Mouse (Mus musculus): ENCODE data around the gene Rhbdd1. TPM values are rescaled to one million over a fixed set of nuclear protein-coding genes. Genes with fewer than 3 reads are reported as not detected.

The Rhbdd1 gene
- polyA plus RNA-seq, 1 experiment from 2014 or later: 12.5 TPM

DNA sequence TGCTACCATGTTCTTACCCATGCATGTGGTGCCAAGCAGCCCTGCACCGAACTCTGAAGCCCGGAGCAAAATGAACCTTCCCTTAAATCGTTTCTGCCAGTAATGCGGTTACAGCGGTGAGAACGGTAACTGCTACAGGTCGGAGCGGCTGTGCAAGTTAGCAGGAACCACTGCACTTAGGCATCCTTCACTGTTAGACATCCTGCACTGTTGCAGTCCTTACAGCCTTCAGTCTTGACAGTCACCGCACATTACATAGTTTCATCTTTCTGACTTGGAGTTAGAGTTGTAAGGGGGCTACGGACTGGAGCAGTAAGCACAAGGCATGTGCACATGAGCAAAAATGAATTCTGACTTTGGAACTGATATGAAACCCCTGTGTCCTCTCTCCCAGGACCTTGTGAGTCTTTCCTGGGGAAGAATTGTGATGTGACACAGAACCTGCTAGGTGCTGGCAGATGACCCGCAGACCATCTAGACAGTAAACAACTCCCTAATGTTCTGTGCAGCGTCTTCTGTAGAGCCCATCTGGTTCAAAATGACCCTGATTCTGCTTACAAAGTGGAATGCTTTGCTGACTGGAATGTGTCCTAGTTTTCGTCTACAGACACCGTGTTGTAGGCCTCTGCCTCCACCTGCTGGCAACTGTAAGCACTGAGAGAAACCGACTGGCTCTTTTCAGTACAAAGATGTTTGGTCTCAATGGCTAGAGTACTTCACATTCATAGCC lies 116.8 kb downstream of the Rhbdd1 start:
- Histone ChIP-seq H3K9me3 (ENCODE audit: control insufficient read depth, low read length) (no peaks in the 10 kb centered on the region), H3K4me1 (replicated peaks; ENCODE audit: control insufficient read depth, insufficient read depth, low read length) (peaks cover 11% of the 10 kb centered on the region), H3K4me2 (ENCODE audit: low read depth, low read length) (no peak overlapping the region), H3K4me3 (ENCODE audit: low read length) (no peak overlapping the region), H3K9ac (ENCODE audit: low read length) (no peak overlapping the region), H3K36me3 (ENCODE audit: control insufficient read depth, insufficient read depth, low read length) (no peaks in the 10 kb centered on the region), H3K27me3 (ENCODE audit: control insufficient read depth, insufficient read depth, low read depth, low read length) (no peaks in the 10 kb centered on the region), H3K27ac (ENCODE audit: low read length) (no peak overlapping the region)
- ATAC-seq (ENCODE audit: low read depth): peak; percentile 66
- 55% methylated on average over 15 of the region's 15 CpGs for WGBS

DNA sequence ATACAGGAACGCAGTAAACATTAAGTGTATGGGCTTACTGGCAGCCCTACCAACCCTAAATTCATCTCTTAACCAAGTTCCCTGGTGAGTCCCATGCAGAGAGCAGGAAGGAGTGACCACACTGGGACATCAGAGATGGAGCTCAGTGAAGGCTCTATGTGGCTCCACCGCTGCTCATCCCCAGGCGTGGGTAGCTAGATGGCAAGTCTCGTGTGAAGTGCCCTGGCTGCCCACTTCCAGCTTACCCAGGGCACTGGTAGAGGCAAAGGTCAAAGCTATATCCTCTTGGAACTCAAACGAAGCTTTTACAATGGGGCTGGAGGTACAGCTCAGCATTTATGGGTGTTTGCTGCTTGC lies 117.4 kb downstream of the Rhbdd1 start:
- Histone ChIP-seq H3K4me1 (replicated peaks; ENCODE audit: control insufficient read depth, insufficient read depth, low read length) (peaks cover 7% of the 10 kb centered on the region), H3K27ac (ENCODE audit: low read length) (no peak overlapping the region), H3K4me2 (ENCODE audit: low read depth, low read length) (no peak overlapping the region), H3K4me3 (ENCODE audit: low read length) (no peak overlapping the region), H3K9ac (ENCODE audit: low read length) (no peak overlapping the region), H3K36me3 (ENCODE audit: control insufficient read depth, insufficient read depth, low read length) (no peaks in the 10 kb centered on the region), H3K9me3 (ENCODE audit: control insufficient read depth, low read length) (no peaks in the 10 kb centered on the region), H3K27me3 (ENCODE audit: control insufficient read depth, insufficient read depth, low read depth, low read length) (no peaks in the 10 kb centered on the region)
- WGBS: 67% methylated on average over 5 of the region's 5 CpGs
- no peak for ATAC-seq (ENCODE audit: low read depth)

DNA sequence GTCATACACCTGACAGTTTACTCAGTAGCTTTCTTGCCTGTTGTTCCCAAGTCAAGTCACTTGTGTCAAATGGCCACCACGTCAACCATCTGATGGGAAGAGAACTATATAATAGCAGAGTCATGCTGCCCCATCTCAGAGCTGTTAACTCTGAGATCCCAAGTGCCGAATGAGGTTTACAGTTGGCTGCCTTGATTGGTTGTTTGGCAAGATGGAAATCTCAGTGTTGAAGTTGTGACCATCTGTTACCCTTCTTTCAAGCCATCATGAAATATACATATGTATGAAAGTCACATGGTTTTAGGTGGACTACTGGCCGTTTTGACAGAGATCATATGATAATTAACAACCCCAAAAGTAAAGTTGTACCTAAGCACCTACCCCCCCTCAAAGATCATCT lies 121.0 kb downstream of the Rhbdd1 start:
- no peak overlapping the region for H3K27ac ChIP-seq (ENCODE audit: low read length)
- H3K36me3 ChIP-seq (ENCODE audit: control insufficient read depth, insufficient read depth, low read length): no peaks in the 10 kb centered on the region
- H3K4me1 ChIP-seq (replicated peaks; ENCODE audit: control insufficient read depth, insufficient read depth, low read length): 0 out of 2 replicates have a peak, but pooled peaks cover 2% of the 10 kb centered on the region
- no peak overlapping the region for H3K4me2 ChIP-seq (ENCODE audit: low read depth, low read length)
- H3K9me3 ChIP-seq (ENCODE audit: control insufficient read depth, low read length): no peaks in the 10 kb centered on the region
- no peak for ATAC-seq (ENCODE audit: low read depth)
- no peak overlapping the region for H3K4me3 ChIP-seq (ENCODE audit: low read length)
- H3K9ac ChIP-seq (ENCODE audit: low read length): no peak overlapping the region
- no peaks in the 10 kb centered on the region for H3K27me3 ChIP-seq (ENCODE audit: control insufficient read depth, insufficient read depth, low read depth, low read length)
- WGBS: 82% methylated on average over 3 of the region's 3 CpGs

DNA sequence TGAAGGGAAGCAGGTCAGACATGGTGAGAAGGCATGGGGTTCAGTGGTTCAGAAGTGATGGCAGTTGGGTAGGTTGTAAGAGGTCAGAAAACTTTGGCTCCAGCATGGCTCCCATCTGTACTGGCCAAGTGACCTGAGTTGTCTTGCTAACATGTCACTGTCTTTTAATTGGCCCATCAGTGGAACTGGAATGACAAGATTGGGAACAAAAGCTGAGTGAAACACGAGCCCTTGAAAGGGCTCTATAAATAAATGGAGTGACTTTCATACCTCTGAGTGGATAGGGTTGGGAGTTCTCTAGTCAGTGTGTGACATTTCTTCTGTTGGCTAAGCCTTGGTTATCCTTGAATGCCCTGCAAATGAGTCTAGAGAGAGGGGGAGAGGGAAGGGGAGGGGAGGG lies 123.9 kb downstream of the Rhbdd1 start:
- Histone ChIP-seq H3K9me3 (ENCODE audit: control insufficient read depth, low read length) (no peaks in the 10 kb centered on the region), H3K27me3 (ENCODE audit: control insufficient read depth, insufficient read depth, low read depth, low read length) (no peaks in the 10 kb centered on the region), H3K4me2 (ENCODE audit: low read depth, low read length) (no peak overlapping the region), H3K36me3 (ENCODE audit: control insufficient read depth, insufficient read depth, low read length) (no peaks in the 10 kb centered on the region), H3K4me3 (ENCODE audit: low read length) (no peak overlapping the region), H3K9ac (ENCODE audit: low read length) (no peak overlapping the region), H3K4me1 (replicated peaks; ENCODE audit: control insufficient read depth, insufficient read depth, low read length) (no peaks in the 10 kb centered on the region), H3K27ac (ENCODE audit: low read length) (no peak overlapping the region)
- WGBS: 33% methylated on average over 1 of the region's 1 CpGs
- ATAC-seq (ENCODE audit: low read depth): no peak

DNA sequence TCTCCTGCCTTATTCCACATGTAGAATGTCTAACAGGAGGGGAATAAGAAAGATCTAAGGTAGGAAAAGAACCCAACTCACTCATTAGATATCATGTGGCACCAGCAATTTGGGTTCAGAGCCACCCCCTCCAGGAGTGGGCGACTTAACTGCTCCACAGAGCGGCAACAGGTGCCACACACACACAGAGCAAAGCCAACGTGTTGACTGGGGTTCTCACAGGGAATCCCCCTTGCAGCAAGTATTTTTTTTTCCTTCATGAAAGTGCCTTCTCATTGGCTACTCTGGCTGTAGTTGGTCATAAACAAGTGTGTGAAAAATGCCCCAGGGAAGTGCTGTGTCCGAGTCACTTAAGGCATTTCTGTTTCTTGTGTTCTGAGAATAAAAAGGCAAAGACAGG lies 127.3 kb downstream of the Rhbdd1 start:
- H3K4me1 ChIP-seq (replicated peaks; ENCODE audit: control insufficient read depth, insufficient read depth, low read length): 0 out of 2 replicates have a peak, but pooled peaks cover 2% of the 10 kb centered on the region
- no peak overlapping the region for H3K27ac ChIP-seq (ENCODE audit: low read length)
- ATAC-seq (ENCODE audit: low read depth): no peak
- H3K27me3 ChIP-seq (ENCODE audit: control insufficient read depth, insufficient read depth, low read depth, low read length): no peaks in the 10 kb centered on the region
- WGBS: 69% methylated on average over 4 of the region's 4 CpGs
- H3K9ac ChIP-seq (ENCODE audit: low read length): no peak overlapping the region
- no peaks in the 10 kb centered on the region for H3K9me3 ChIP-seq (ENCODE audit: control insufficient read depth, low read length)
- no peak overlapping the region for H3K4me3 ChIP-seq (ENCODE audit: low read length)
- no peaks in the 10 kb centered on the region for H3K36me3 ChIP-seq (ENCODE audit: control insufficient read depth, insufficient read depth, low read length)
- H3K4me2 ChIP-seq (ENCODE audit: low read depth, low read length): no peak overlapping the region

DNA sequence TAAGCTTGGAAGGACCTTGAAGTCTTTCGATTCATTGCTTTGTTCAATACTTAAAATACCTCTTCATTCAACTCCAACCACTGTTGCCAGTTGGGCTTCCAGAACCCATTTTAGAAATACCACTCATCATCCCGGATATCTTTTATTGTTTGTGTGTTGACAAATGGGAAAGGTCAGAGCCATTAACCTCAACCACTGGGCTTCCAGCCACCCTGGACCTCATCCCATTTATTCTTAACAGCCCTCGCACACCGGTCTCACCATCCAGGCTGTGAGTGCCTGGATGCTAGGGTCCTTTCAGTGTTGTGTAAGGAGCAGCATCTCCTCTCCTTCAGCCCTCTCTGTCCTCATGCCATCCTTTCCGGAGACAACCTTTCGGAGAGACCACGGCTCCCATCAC lies 129.8 kb downstream of the Rhbdd1 start:
- 70% methylated on average over 7 of the region's 7 CpGs for WGBS
- H3K4me3 ChIP-seq (ENCODE audit: low read length): no peak overlapping the region
- no peak overlapping the region for H3K9ac ChIP-seq (ENCODE audit: low read length)
- H3K4me1 ChIP-seq (replicated peaks; ENCODE audit: control insufficient read depth, insufficient read depth, low read length): 0 out of 2 replicates have a peak, but pooled peaks cover 2% of the 10 kb centered on the region
- H3K9me3 ChIP-seq (ENCODE audit: control insufficient read depth, low read length): no peaks in the 10 kb centered on the region
- no peak overlapping the region for H3K27ac ChIP-seq (ENCODE audit: low read length)
- no peak overlapping the region for H3K4me2 ChIP-seq (ENCODE audit: low read depth, low read length)
- H3K27me3 ChIP-seq (ENCODE audit: control insufficient read depth, insufficient read depth, low read depth, low read length): no peaks in the 10 kb centered on the region
- ATAC-seq (ENCODE audit: low read depth): no peak
- H3K36me3 ChIP-seq (ENCODE audit: control insufficient read depth, insufficient read depth, low read length): no peaks in the 10 kb centered on the region

DNA sequence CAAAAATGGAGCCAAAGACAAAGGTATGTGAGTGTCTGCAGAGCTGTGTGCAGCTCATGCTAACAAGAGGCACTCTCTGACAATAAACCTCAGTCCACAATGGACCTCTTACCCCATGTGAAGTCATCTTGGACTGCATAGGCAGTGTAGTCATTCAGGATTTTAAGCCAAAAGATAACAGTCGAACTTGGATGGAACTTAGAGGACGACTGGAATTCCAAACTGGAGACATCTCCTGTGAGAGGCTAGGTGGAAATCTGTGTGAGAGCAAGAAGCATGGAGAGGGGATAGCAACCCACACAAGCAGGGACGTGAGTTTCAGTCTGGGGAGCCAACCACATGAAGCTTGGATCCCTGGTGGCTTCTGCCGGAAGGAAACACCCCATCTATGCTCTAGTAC lies 133.6 kb downstream of the Rhbdd1 start:
- no peak overlapping the region for H3K9ac ChIP-seq (ENCODE audit: low read length)
- H3K4me1 ChIP-seq (replicated peaks; ENCODE audit: control insufficient read depth, insufficient read depth, low read length): 0 out of 2 replicates have a peak, but pooled peaks cover 2% of the 10 kb centered on the region
- no peak overlapping the region for H3K4me2 ChIP-seq (ENCODE audit: low read depth, low read length)
- H3K36me3 ChIP-seq (ENCODE audit: control insufficient read depth, insufficient read depth, low read length): no peaks in the 10 kb centered on the region
- WGBS: 78% methylated on average over 4 of the region's 4 CpGs
- H3K27me3 ChIP-seq (ENCODE audit: control insufficient read depth, insufficient read depth, low read depth, low read length): no peaks in the 10 kb centered on the region
- H3K4me3 ChIP-seq (ENCODE audit: low read length): no peak overlapping the region
- H3K9me3 ChIP-seq (ENCODE audit: control insufficient read depth, low read length): no peaks in the 10 kb centered on the region
- no peak overlapping the region for H3K27ac ChIP-seq (ENCODE audit: low read length)
- ATAC-seq (ENCODE audit: low read depth): no peak

DNA sequence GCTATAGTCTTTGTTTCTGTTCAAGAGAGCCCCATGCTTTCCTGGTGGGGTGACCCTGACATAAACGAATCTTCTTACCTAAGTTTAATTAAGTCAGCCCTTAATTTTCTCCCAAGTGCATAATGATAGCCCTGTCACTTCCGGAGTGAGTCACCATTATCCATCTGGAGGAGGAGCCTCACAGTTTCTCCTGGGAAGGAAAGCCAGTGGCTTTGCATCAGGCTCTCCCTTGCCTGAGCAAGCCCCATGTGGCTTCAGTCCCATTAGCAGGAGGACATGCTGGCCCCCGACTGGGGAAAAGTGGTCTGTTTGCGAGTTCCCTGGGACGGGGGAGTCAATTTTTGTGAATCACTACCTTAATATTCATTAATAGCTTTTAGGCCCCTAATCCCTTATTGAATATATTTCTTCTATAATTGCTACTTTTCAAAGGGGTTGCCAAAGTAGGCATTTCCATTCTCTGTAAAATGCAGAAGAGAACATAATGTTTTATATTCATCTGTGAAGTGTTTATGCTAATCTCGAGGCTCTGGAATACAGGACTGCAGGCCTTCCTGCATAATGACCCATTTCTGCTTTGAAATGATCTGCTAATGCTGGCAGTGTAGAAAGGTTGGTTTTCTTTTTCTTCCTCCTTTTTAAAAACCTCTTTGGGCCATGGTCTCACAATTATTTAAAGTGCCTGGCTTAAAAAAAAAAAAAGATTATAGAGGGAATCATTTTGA lies 135.8 kb downstream of the Rhbdd1 start:
- Histone ChIP-seq H3K9ac (ENCODE audit: low read length) (no peak overlapping the region), H3K9me3 (ENCODE audit: control insufficient read depth, low read length) (no peaks in the 10 kb centered on the region), H3K36me3 (ENCODE audit: control insufficient read depth, insufficient read depth, low read length) (no peaks in the 10 kb centered on the region), H3K4me2 (ENCODE audit: low read depth, low read length) (no peak overlapping the region), H3K4me1 (replicated peaks; ENCODE audit: control insufficient read depth, insufficient read depth, low read length) (no peaks in the 10 kb centered on the region), H3K27ac (ENCODE audit: low read length) (no peak overlapping the region), H3K27me3 (ENCODE audit: control insufficient read depth, insufficient read depth, low read depth, low read length) (no peaks in the 10 kb centered on the region), H3K4me3 (ENCODE audit: low read length) (no peak overlapping the region)
- WGBS: 50% methylated on average over 6 of the region's 6 CpGs
- no peak for ATAC-seq (ENCODE audit: low read depth)

DNA sequence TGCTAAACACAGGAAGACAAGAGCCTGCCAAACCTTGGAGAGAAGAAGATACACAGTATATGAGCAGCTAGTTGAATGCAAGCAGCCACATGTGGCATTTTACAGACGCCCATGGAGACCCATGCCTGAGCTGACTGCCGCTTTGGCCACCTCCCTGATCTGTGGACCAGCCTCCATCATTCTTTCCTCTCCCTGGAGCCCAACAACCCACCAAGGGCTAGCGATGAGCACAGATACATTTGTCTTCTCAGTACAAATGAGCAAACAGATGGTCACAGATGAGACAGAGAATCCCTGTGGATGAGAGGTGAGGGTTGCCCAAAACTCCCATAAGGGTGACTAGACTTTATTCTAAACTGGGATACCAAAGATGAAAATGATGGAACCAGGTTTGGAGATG lies 137.8 kb downstream of the Rhbdd1 start:
- WGBS: 82% methylated on average over 3 of the region's 3 CpGs
- no peaks in the 10 kb centered on the region for H3K9me3 ChIP-seq (ENCODE audit: control insufficient read depth, low read length)
- no peaks in the 10 kb centered on the region for H3K4me1 ChIP-seq (replicated peaks; ENCODE audit: control insufficient read depth, insufficient read depth, low read length)
- no peak overlapping the region for H3K9ac ChIP-seq (ENCODE audit: low read length)
- no peak for ATAC-seq (ENCODE audit: low read depth)
- no peak overlapping the region for H3K27ac ChIP-seq (ENCODE audit: low read length)
- H3K4me3 ChIP-seq (ENCODE audit: low read length): no peak overlapping the region
- no peak overlapping the region for H3K4me2 ChIP-seq (ENCODE audit: low read depth, low read length)
- H3K36me3 ChIP-seq (ENCODE audit: control insufficient read depth, insufficient read depth, low read length): no peaks in the 10 kb centered on the region
- H3K27me3 ChIP-seq (ENCODE audit: control insufficient read depth, insufficient read depth, low read depth, low read length): no peaks in the 10 kb centered on the region
